Mouse (Mus musculus): ENCODE measurements around the gene Noxo1. TPM values are rescaled to one million over a fixed set of nuclear protein-coding genes. Genes with fewer than 3 reads are reported as not detected.

Noxo1 gene
- 0.98 and 1.1 TPM in 2 replicates for polyA plus RNA-seq (2021; fragmentation: Nextera tagmentation)
- long read RNA-seq, experiment 1, partial matches to known transcripts = 2 of 7 reads
- long read RNA-seq, experiment 1, other reads (novel, unspliced or antisense) = 5 of 7 reads
- long read RNA-seq, experiment 2 = 0 reads

DNA sequence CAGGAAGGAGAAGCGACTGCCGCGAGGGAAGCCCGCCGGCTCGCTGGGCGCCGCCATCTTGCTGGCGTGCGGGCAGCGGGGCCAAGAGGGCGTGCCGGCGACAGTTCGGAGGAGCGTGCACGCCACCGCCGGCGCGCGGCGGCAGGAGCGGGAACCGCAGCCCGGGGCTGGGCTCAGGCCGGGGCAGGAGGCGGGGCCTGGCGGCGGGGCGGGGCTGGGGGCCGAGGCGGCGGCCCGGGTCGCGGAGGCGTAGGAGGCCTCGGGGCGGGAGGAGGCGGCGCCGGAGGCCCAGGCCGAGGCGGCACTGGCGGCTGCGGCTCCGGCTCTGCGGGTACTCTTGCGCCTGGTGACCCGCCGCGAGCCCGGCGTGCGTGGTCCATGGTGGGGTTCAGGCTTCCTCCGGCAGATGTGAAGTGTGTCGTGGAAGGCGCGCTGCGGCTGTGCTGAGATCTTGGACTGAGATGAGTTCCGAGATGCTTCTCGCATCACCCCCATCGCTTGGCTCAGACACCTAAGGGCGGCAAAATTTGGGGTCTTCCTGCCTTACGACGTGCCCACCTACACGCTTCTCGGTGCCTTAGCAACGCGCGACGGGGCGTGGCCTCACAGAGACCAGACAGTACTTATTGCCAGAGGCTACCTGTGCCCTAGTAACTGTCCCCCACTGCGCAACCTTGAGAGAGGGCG is at the start of gene Noxo1, which contains the start of gene Gfer:
Noxo1 (plus strand) TSS at position 224 of the 687 bp plus-strand sequence.
Gfer (minus strand) TSS at position 146 of the 687 bp plus-strand sequence.

DNA sequence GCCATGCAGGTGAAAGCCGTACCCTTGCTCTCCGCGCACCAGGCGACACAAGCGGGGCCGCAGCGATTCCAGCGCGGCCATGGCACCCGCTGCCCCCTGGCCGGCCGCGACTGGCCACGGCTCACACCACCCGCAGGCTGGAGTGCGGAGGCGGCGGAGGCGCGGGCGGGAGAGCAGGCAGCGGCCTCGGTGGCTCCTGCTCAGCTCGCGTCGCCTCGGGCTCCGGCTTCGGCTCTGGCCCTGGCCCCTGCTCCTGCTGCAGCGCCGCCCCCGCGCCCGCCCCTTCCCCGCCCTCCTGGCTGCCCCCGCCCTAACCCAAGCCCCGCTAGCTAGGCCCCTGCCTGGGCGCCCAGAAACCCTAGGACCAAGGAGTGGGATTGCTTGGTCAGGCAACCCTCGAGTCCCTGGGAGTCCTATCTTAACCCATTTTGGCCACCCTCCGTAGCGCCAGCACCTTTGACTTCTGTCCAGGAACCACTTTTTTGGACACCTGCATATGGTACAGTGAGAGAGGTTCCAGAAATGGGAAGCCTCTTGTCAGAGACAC is 45.9 kb upstream of the Noxo1 start, which contains the start of gene Slc9a3r2:
Slc9a3r2 (minus strand) TSS at position 258 of the 547 bp plus-strand sequence.

DNA sequence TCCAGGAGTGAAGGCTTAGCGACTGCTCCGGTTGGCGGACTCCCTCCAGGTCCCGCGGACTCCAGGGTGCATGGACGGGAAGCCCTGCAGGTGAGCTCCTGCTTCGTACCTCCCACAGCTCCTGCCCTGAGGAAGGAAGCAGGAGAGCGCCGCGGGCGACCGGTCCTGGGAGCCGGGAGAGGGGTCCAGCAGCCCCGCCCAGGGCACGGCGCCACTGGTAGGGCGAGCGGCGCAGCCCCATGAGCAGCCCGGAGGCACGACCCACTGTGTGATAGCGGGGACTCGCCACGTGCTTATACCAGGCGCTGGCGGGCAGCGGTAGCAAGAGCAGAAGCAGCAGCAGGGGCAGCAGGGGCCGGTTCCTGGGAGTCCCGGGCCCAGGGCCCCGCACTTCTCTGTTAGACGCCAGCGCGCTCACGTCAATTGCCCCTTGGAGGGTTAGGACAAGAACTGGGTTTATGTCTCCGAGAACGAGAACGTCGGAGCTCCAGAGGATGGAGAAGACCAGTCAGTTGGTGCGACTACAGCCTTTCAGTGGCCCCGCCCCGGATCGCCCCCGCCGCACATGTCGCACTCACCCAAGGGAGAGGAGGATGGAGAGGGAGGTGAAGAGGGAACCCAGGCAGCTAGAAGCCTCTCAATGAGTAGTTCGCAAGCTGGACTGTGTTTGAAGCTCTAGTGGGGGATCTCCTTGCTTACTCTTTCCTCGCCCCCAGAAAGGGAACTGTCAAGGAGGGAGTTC is 37.8 kb upstream of the Noxo1 start, which contains the start of gene Npw:
Npw (minus strand) TSS at position 441 of the 742 bp plus-strand sequence.

DNA sequence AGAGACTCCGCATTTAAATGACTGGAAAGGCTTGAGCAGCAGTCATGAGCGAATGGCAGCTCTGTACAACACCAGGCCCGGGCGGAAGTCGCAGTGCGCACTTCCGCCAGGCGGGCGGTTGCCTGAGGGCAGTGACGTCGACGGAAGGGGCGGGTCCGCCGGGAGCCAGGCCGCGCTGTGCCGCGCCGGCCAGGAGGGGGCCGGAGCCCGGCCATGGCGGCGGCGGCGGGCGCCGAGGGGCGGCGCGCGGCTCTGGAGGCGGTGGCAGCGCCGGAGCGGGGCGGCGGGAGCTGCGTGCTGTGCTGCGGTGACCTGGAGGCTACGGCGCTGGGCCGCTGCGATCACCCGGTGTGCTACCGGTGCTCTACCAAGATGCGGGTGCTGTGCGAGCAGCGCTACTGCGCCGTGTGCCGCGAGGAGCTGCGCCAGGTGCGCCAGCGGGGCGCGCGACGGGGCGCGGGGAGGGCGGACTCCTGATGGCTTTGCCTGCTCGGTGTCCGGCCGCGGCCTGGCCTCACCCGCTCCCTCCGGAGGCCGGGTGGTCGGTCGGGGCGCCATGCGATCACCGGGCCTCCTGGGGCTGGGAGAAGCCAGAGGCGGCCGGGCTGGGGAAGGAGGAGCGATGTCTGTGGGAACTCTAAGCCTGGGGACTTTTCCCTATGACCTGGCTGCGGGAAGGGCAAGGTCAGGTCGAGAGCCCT is 26.3 kb upstream of the Noxo1 start, which contains the start of gene Zfp598:
Zfp598 (plus strand) TSS at position 143 of the 701 bp plus-strand sequence.

DNA sequence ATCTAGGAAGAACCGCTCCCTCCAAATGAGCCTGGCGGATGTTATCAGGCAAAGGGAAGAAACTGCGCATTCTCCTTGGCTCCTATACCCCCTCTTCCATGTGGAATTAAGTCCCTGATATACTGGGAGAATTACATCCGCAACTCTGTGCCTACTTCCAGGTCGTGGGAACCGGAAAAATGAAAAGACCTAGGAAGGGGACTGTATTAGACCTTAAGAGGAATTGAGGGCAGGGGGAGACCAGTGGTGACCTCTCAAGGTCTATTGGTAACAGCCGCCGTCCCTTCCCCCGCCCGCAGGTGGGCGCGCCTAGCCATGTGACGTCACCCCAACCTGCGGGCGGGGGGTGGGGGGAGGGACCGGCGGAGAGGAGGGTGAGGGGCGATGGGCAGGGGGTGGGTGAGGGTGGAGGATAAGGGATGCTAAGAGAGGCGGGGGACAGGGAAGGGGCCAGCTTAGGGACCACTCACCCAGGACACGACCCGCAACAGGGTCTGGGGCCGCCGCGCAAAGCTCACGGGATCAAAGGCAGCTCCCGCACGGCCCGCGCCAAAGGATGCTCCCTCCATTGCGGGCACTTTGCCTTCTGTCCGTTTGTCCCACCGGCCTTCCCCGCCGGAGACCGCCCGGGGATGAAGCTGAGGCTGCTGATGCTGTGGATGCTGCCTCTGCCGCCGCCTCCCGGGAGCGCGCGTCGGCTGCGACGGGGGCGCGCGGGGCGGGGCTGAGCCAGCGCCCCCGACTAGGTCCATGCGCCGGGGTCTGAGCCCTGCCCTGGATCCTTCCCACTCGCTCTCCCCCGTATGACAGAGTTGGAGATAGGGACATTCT is 6.6 kb upstream of the Noxo1 start, which contains the start of gene Syngr3:
Syngr3 (minus strand) TSS at position 705 of the 831 bp plus-strand sequence.

DNA sequence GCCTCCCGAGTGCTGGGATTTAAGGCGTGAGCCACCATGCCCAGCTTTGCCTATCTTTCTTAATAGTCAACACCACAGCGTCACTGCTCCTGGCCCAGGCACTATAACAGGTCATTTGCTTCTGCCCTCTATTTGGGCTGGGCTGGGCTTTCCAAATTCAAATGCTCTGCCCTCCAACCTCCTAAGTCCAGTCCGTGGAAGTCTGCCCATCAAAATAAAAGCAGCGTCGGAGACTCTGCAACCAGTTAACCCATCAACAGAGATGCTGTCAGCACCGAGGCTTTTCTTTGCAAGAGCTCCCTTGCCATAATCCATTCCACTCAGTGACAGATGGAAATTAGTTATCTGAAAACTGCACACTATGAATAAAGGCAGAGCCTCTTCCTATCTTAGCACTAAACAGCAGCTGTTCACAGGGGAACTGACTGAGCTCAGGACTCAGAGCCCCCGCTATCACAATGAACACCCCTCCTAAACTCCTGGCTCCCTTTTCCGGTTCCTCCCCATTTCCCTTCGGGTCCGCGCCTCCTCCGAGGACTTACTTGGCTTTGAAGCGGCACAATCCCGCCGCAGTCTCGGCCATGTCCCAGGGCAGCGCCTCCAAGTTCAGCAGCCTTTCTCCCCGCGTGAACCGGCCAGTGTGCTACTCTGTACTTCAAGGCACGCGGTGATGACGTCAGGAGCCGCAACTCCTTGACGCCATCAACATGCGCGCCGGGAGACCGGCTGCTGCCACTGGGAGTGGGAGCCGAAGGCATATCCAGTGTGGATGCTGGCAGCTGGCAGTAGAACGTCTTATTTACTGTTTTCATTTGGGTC is 11.2 kb downstream of the Noxo1 start, which contains the start of gene Tbl3:
Tbl3 (minus strand) TSS at position 679 of the 819 bp plus-strand sequence.

DNA sequence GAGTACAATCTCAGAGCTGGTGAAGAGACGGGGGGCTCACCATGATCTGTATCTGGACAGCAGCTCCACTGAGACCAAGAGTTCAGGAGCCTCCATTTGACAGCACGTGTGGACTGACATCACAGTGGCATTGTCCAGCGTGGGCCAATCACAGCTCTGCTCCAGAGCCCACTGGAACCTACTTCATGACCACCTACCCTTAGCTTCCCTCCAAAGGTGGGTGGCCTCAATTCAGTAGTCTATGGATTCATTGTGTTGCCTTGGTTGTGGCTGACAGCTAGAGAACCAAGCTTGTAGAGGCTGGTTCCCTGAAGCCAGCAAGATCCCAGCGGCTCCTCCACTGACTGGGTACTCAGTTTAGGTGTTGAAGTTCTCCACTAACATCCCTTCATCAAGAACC is 21.9 kb downstream of the Noxo1 start, which contains the start of the genes Rnf151 and Rps2:
Rnf151 (minus strand) TSS at position 121 of the 400 bp plus-strand sequence.
Rps2 (plus strand) TSS at position 174 of the 400 bp plus-strand sequence.

DNA sequence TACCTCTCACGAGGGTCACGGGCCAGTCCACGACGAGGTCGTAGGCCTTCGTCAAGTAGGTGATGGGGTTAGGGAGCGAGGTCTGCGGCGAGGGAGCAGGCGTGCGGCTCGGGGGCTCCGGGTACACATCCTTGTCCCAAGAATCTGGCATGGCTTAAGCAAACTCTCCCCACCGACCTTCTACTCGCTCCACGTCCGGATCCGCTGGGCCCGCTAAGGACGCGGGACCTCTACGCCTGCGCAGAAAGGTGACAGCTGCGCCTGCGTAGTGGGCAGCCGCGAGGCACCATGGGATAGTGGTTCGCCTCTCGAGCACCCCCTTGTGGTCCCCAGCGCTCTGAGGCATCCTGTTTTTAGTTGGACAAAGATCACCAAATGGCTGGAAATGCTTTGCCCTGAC is 28.1 kb downstream of the Noxo1 start, which contains the start of gene Ndufb10:
Ndufb10 (minus strand) TSS at position 295 of the 400 bp plus-strand sequence.

DNA sequence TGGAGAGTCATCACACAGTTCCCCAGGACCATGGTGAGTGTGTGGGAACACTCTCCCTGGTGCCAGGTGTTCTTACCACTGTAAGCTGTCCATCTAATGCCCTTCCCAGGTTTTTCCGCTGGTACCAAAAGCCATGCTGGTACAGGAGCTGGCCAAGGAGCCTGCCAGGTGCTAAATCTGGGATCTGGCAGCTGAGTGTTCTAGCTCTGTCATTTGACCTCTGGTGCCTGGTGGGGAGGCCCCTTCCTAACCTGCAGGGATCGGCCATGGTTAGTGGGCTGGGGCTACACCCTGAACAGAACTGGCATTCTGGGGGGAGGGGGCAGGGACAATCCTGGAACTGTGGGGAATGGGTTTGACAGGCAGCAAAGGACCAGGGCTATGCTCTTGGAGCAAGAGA is 31.6 kb downstream of the Noxo1 start, which contains the start of gene Rpl3l:
Rpl3l (plus strand) TSS at position 203 of the 400 bp plus-strand sequence.

DNA sequence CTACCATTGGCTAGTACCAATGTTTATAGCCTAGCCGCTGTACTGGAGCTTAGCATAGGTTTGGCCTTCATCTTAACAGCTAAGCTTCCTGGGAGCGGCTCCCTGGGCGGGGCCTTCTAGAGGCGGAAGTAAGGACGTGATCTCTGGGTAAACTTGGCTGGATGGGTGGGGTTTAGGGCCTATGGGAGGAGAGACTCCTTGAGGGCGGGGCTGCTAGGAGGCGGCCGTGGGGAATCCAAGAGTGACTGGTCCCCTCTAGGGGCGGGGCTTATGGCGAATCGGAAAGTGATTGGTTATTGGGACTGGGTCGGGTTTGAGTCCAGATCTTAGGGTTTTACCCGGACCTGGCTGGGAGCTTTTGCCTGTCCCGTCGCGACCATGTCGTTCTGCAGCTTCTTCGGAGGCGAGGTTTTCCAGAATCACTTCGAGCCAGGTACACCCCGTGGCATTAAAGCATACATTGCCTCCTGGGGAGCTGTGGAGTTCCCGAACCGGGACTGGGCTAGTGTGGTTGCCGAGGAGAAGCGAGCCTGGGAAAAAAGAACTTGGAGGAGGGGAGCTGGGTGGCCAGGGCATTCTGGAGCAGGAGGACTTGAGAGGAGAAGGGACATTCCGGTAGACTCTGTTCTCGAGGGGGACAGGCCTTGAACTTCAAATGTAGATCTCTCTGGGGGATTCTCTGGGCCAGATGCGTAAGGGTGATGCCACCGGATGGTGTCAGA is 40.5 kb downstream of the Noxo1 start, which contains the start of gene Msrb1:
Msrb1 (plus strand) TSS at position 313 of the 722 bp plus-strand sequence.

Other genes starting within 250 kb of the Noxo1 start
- gene E4f1, start 225.9 kb upstream of the Noxo1 start, polyA plus RNA-seq (2021; fragmentation: Nextera tagmentation) = 10.7 and 12.9 TPM in 2 replicates
- 93.6 and 113 TPM in 2 replicates for gene Pgp, start 225.8 kb upstream of the Noxo1 start, polyA plus RNA-seq (2021; fragmentation: Nextera tagmentation)
- gene Bricd5, start 222.3 kb upstream of the Noxo1 start, polyA plus RNA-seq (2021; fragmentation: Nextera tagmentation) = 0.82 and 1.2 TPM in 2 replicates
- gene Mlst8, start 217.2 kb upstream of the Noxo1 start, polyA plus RNA-seq (2021; fragmentation: Nextera tagmentation) = 16.5 and 21.2 TPM in 2 replicates
- gene Caskin1, start 207.6 kb upstream of the Noxo1 start, polyA plus RNA-seq (2021; fragmentation: Nextera tagmentation) = 8.6 and 20.5 TPM in 2 replicates
- gene Traf7, start 168.3 kb upstream of the Noxo1 start, polyA plus RNA-seq (2021; fragmentation: Nextera tagmentation) = 20.3 TPM in 2 replicates
- gene Rab26, start 162.0 kb upstream of the Noxo1 start, polyA plus RNA-seq (2021; fragmentation: Nextera tagmentation) = 51.2 and 58.9 TPM in 2 replicates
- 4.8 and 5.4 TPM in 2 replicates for gene Pkd1, start 146.4 kb upstream of the Noxo1 start, polyA plus RNA-seq (2021; fragmentation: Nextera tagmentation)
- 60.7 and 86.2 TPM in 2 replicates for gene Tsc2, start 63.6 kb upstream of the Noxo1 start, polyA plus RNA-seq (2021; fragmentation: Nextera tagmentation)
- gene Nthl1, start 63.6 kb upstream of the Noxo1 start, polyA plus RNA-seq (2021; fragmentation: Nextera tagmentation) = 5.6 and 5.9 TPM in 2 replicates
- gene Slc9a3r2, start 45.9 kb upstream of the Noxo1 start, polyA plus RNA-seq (2021; fragmentation: Nextera tagmentation) = 39.3 and 41.9 TPM in 2 replicates
- gene Npw, start 37.8 kb upstream of the Noxo1 start, polyA plus RNA-seq (2021; fragmentation: Nextera tagmentation) = 0.47 and 0.65 TPM in 2 replicates
- gene Zfp598, start 26.5 kb upstream of the Noxo1 start, polyA plus RNA-seq (2021; fragmentation: Nextera tagmentation) = 1.3 and 2.4 TPM in 2 replicates
- 282 and 371 TPM in 2 replicates for gene Syngr3, start 6.3 kb upstream of the Noxo1 start, polyA plus RNA-seq (2021; fragmentation: Nextera tagmentation)
- 33.0 and 34.1 TPM in 2 replicates for gene Gfer, start 78 bp upstream of the Noxo1 start, polyA plus RNA-seq (2021; fragmentation: Nextera tagmentation)
- gene Tbl3, start 11.4 kb downstream of the Noxo1 start, polyA plus RNA-seq (2021; fragmentation: Nextera tagmentation) = 15.2 and 20.2 TPM in 2 replicates
- not detected in 2 replicates for gene Rnf151, start 21.8 kb downstream of the Noxo1 start, polyA plus RNA-seq (2021; fragmentation: Nextera tagmentation)
- gene Rps2, start 21.9 kb downstream of the Noxo1 start, polyA plus RNA-seq (2021; fragmentation: Nextera tagmentation) = 1,532 and 1,546 TPM in 2 replicates
- 938 and 1,009 TPM in 2 replicates for gene Ndufb10, start 28.2 kb downstream of the Noxo1 start, polyA plus RNA-seq (2021; fragmentation: Nextera tagmentation)
- gene Rpl3l, start 31.6 kb downstream of the Noxo1 start, polyA plus RNA-seq (2021; fragmentation: Nextera tagmentation) = 0.19 and 0.53 TPM in 2 replicates
- gene Msrb1, start 40.4 kb downstream of the Noxo1 start, polyA plus RNA-seq (2021; fragmentation: Nextera tagmentation) = 6.8 and 17.1 TPM in 2 replicates
- 0.55 and 0.97 TPM in 2 replicates for gene Hs3st6, start 56.8 kb downstream of the Noxo1 start, polyA plus RNA-seq (2021; fragmentation: Nextera tagmentation)
- not detected in 2 replicates for gene Meiob, start 108.1 kb downstream of the Noxo1 start, polyA plus RNA-seq (2021; fragmentation: Nextera tagmentation)
- 287 and 337 TPM in 2 replicates for gene Hagh, start 143.9 kb downstream of the Noxo1 start, polyA plus RNA-seq (2021; fragmentation: Nextera tagmentation)
- 21.7 and 24.4 TPM in 2 replicates for gene Fahd1, start 154.1 kb downstream of the Noxo1 start, polyA plus RNA-seq (2021; fragmentation: Nextera tagmentation)
- gene Igfals, start 169.8 kb downstream of the Noxo1 start, polyA plus RNA-seq (2021; fragmentation: Nextera tagmentation) = not detected in 2 replicates
- 42.6 and 58.2 TPM in 2 replicates for gene Nubp2, start 190.1 kb downstream of the Noxo1 start, polyA plus RNA-seq (2021; fragmentation: Nextera tagmentation)
- gene Spsb3, start 190.4 kb downstream of the Noxo1 start, polyA plus RNA-seq (2021; fragmentation: Nextera tagmentation) = 84.9 and 110 TPM in 2 replicates
- 15.5 and 16.2 TPM in 2 replicates for gene Eme2, start 198.9 kb downstream of the Noxo1 start, polyA plus RNA-seq (2021; fragmentation: Nextera tagmentation)
- gene Mrps34, start 198.9 kb downstream of the Noxo1 start, polyA plus RNA-seq (2021; fragmentation: Nextera tagmentation) = 130 and 171 TPM in 2 replicates
- gene Nme3, start 200.3 kb downstream of the Noxo1 start, polyA plus RNA-seq (2021; fragmentation: Nextera tagmentation) = 117 and 135 TPM in 2 replicates
- 49.2 and 62.4 TPM in 2 replicates for gene Mapk8ip3, start 240.7 kb downstream of the Noxo1 start, polyA plus RNA-seq (2021; fragmentation: Nextera tagmentation)

All from left cerebral cortex, adult 6 months (tissue).